15 mouse cellular contexts compared by ENCODE assay signal in the genomic region with DNA sequence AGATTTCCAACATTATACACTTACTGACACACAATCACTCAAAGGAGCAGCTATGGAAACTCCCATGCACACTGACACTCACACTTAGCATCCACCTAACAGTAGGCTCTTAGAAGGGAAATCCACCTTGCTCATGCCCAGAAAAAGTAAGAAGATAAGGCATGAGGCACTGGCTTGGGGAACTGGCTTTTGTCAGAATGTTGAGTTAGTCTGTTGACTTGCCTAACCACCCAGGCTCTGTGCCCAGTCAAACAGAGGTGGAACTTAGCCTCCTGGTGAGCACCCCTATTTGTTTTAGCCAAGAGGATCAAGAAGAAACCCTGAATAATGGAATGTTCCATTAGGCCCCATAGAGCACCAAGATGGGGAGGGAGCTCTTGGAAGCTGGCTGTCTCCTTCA. TPM values are rescaled to one million over a fixed set of nuclear protein-coding genes. Genes with fewer than 3 reads are reported as not detected.
A peak's percentile ranks its signal among the peaks of the same experiment; 100 is the strongest.
DNase-seq lines count a peak whose midpoint lies in the region; ATAC-seq and TF ChIP-seq lines count a peak whose summit lies in the region.
"Had no signal": no experiment of that assay in that cellular context is flagged by ENCODE, and none has a peak within 500 bp of the region (broad histone marks: within the 10 kb centered on the region; RNA-seq: fewer than 3 reads in every experiment).

No protein-coding gene starts in this region.

- no peak for TF ChIP-seq CTCF in hindbrain, postnatal 0 days (IDR thresholded peaks at IDR 0.05; ENCODE audit: low read depth)

- H3K4me3 ChIP-seq in hindbrain, postnatal 0 days (ENCODE audit: low read length) = no peak overlapping the region
- H3K4me3 ChIP-seq in hindbrain, embryonic 16.5 days (ENCODE audit: low read length) = no peak overlapping the region
- no peak overlapping the region for H3K4me3 ChIP-seq in lung, embryonic 15.5 days

- no peak for ATAC-seq in hindbrain, postnatal 0 days
- ATAC-seq in hindbrain, embryonic 16.5 days = no peak
- ATAC-seq in lung, embryonic 15.5 days (ENCODE audit: borderline replicate concordance, extremely low read depth, low FRiP score, low TSS enrichment) = no peak
- ATAC-seq: Patski had no signal

- no peaks in the 10 kb centered on the region for H3K36me3 ChIP-seq in hindbrain, postnatal 0 days (ENCODE audit: insufficient read depth, low read length)
- no peaks in the 10 kb centered on the region for H3K36me3 ChIP-seq in hindbrain, embryonic 16.5 days (ENCODE audit: control insufficient read depth, insufficient read depth, low read length)
- no peaks in the 10 kb centered on the region for H3K36me3 ChIP-seq in lung, embryonic 15.5 days
- H3K36me3 ChIP-seq: hindbrain, embryonic 12.5 days; kidney, embryonic 15.5 days; neural tube, embryonic 13.5 days had no signal

- no peaks in the 10 kb centered on the region for H3K4me1 ChIP-seq in hindbrain, postnatal 0 days (ENCODE audit: insufficient read depth, low read length)
- no peaks in the 10 kb centered on the region for H3K4me1 ChIP-seq in hindbrain, embryonic 16.5 days (ENCODE audit: control insufficient read depth, insufficient read depth, low read depth, low read length)
- H3K4me1 ChIP-seq in lung, embryonic 15.5 days = peaks cover 8% of the 10 kb centered on the region

- H3K27ac ChIP-seq in hindbrain, postnatal 0 days = no peak overlapping the region
- no peak overlapping the region for H3K27ac ChIP-seq in hindbrain, embryonic 16.5 days (ENCODE audit: low read depth, low read length)
- H3K27ac ChIP-seq in lung, embryonic 15.5 days = no peak overlapping the region
- H3K27ac ChIP-seq: hindbrain, embryonic 12.5 days; kidney, embryonic 15.5 days; neural tube, embryonic 13.5 days had no signal

- H3K9me3 ChIP-seq in hindbrain, postnatal 0 days (ENCODE audit: low read length) = no peaks in the 10 kb centered on the region
- H3K9me3 ChIP-seq in hindbrain, embryonic 16.5 days (ENCODE audit: control insufficient read depth, low read length) = no peaks in the 10 kb centered on the region
- H3K9me3 ChIP-seq in lung, embryonic 15.5 days = no peaks in the 10 kb centered on the region
- H3K9me3 ChIP-seq: hindbrain, embryonic 12.5 days; kidney, embryonic 15.5 days; neural tube, embryonic 13.5 days had no signal

- H3K9ac ChIP-seq in hindbrain, postnatal 0 days (replicated peaks; ENCODE audit: low read length) = no peak overlapping the region
- no peak overlapping the region for H3K9ac ChIP-seq in hindbrain, embryonic 16.5 days (ENCODE audit: low read depth, low read length)
- H3K9ac ChIP-seq in lung, embryonic 15.5 days = no peak overlapping the region

- no peaks in the 10 kb centered on the region for H3K27me3 ChIP-seq in hindbrain, postnatal 0 days (ENCODE audit: insufficient read depth, low read length)
- H3K27me3 ChIP-seq in hindbrain, embryonic 16.5 days (replicated peaks; ENCODE audit: control insufficient read depth, insufficient read depth, low read length) = no peaks in the 10 kb centered on the region
- no peaks in the 10 kb centered on the region for H3K27me3 ChIP-seq in lung, embryonic 15.5 days
- H3K27me3 ChIP-seq: hindbrain, embryonic 12.5 days; kidney, embryonic 15.5 days; neural tube, embryonic 13.5 days had no signal

- DNase-seq in hindbrain, postnatal 0 days (ENCODE audit: low spot score) = no peak
- peak; percentile 4 for DNase-seq in adipocyte (ENCODE audit: low spot score)
- DNase-seq in heart, adult 9 months (ENCODE audit: low spot score in 2 of 2) = peak; percentile 48 to 53
- no peak for DNase-seq in frontal cortex, adult 2 months (ENCODE audit: extremely low spot score in 1 of 2, low spot score in 1 of 2)
- DNase-seq in ovary, adult 18-20 months (ENCODE audit: low spot score) = no peak
- DNase-seq: adrenal gland, adult 8-10 months; right cerebral cortex, postnatal 25 days had no signal

- H3K4me2 ChIP-seq in hindbrain, postnatal 0 days (ENCODE audit: low read depth, low read length) = peak overlapping the region; percentile 82
- no peak overlapping the region for H3K4me2 ChIP-seq in hindbrain, embryonic 16.5 days (ENCODE audit: low read length)
- H3K4me2 ChIP-seq in lung, embryonic 15.5 days = peak overlapping the region; percentile 70; the same call in 1 of the 2 replicates

RNA-seq across cellular contexts. Expression of a gene that starts 1.1 kb away (rescaled TPM):
- total RNA-seq in hindbrain, postnatal 0 days (2014; rRNA removed) = 2.8 and 6.5 TPM in 2 replicates
- 2.8 and 4.9 TPM in 2 replicates for polyA plus RNA-seq in hindbrain, postnatal 0 days (2015; fragmentation: Nextera tagmentation; extraction: Ambion mirVana)
- polyA plus RNA-seq in hindbrain, embryonic 16.5 days (2015; fragmentation: Nextera tagmentation; extraction: Ambion mirVana) = 3.8 and 22.8 TPM in 2 replicates
- polyA plus RNA-seq in lung, embryonic 15.5 days (2015; fragmentation: Nextera tagmentation; extraction: Ambion mirVana) = 30.1 and 33.0 TPM in 2 replicates
- 25.8 and 26.1 TPM in 2 replicates for polyA plus RNA-seq in frontal cortex, adult 2 months (2012; rRNA removed)
- total RNA-seq: common myeloid progenitor, adult 5-6 weeks; megakaryocyte-erythroid progenitor cell, adult 5-6 weeks had no signal

RNA-seq across cellular contexts. Expression of a gene that starts 55.4 kb away (rescaled TPM):
- total RNA-seq in hindbrain, postnatal 0 days (2014; rRNA removed) = 12.4 and 14.2 TPM in 2 replicates
- 5.9 and 6.4 TPM in 2 replicates for polyA plus RNA-seq in hindbrain, postnatal 0 days (2015; fragmentation: Nextera tagmentation; extraction: Ambion mirVana)
- 10.5 and 11.7 TPM in 2 replicates for polyA plus RNA-seq in hindbrain, embryonic 16.5 days (2015; fragmentation: Nextera tagmentation; extraction: Ambion mirVana)
- polyA plus RNA-seq in lung, embryonic 15.5 days (2015; fragmentation: Nextera tagmentation; extraction: Ambion mirVana) = 15.5 and 16.2 TPM in 2 replicates
- polyA plus RNA-seq in frontal cortex, adult 2 months (2012; rRNA removed) = 21.7 and 24.8 TPM in 2 replicates

Comparison
In these comparisons a context has a peak if more than half of its experiments do, and no peak if none do; other contexts are left out.
1. DNase-seq: peak in adipocyte (single experiment) and heart, adult 9 months (2 of 2); none in hindbrain, postnatal 0 days (single experiment), frontal cortex, adult 2 months (0 of 2) and ovary, adult 18-20 months (single experiment).